Mouse (Mus musculus) limb, embryonic 11.5 days (tissue): ENCODE data around the gene Sim2. TPM values are rescaled to one million over a fixed set of nuclear protein-coding genes. Genes with fewer than 3 reads are reported as not detected.
A peak's percentile ranks its signal among the peaks of the same experiment; 100 is the strongest.

Experiments
- ATAC-seq: fragments of 200-750 bp; cut with Nextera tagmentation; 2 replicates; pipeline ENCODE4 v1.8.0; 2017; ENCODE audit warnings: low read depth; ENCODE audit not compliant: insufficient number of reproducible peaks, low FRiP score, low TSS enrichment
- DNase-seq: peaks from one replicate; pipeline ENCODE4 v3.0.0-alpha.2; 2015; ENCODE audit warnings: low spot score
- H3K27ac ChIP-seq: fragments of 300-500 bp; sonication (generic); replicated peaks from 2 replicates; pipeline ENCODE4 v1.5.1; 2014; ENCODE audit warnings: low read depth, mild to moderate bottlenecking, low read length
- H3K27me3 ChIP-seq: fragments of 300-500 bp; sonication (generic); 2 replicates; pipeline ENCODE4 v1.6.1; 2014; ENCODE audit warnings: mild to moderate bottlenecking, low read length, mixed read lengths; ENCODE audit not compliant: control insufficient read depth, insufficient read depth
- H3K36me3 ChIP-seq: fragments of 300-500 bp; sonication (generic); 2 replicates; pipeline ENCODE4 v1.6.1; 2014; ENCODE audit warnings: mild to moderate bottlenecking, low read length, moderate library complexity, mixed read lengths; ENCODE audit not compliant: control insufficient read depth, insufficient read depth
- H3K4me1 ChIP-seq: fragments of 300-500 bp; sonication (generic); 2 replicates; pipeline ENCODE4 v1.6.1; 2014; ENCODE audit warnings: low read length, mixed read lengths; ENCODE audit not compliant: control insufficient read depth, insufficient read depth
- H3K4me2 ChIP-seq: fragments of 300-500 bp; sonication (generic); 2 replicates; pipeline ENCODE4 v1.6.1; 2014; ENCODE audit warnings: low read depth, mild to moderate bottlenecking, moderate library complexity; ENCODE audit not compliant: severe bottlenecking
- H3K4me3 ChIP-seq: fragments of 300-500 bp; sonication (generic); 2 replicates; pipeline ENCODE4 v1.5.1; 2014; ENCODE audit warnings: low read depth, low read length
- H3K9ac ChIP-seq: fragments of 300-500 bp; sonication (generic); 2 replicates; pipeline ENCODE4 v1.6.1; 2014; ENCODE audit warnings: mild to moderate bottlenecking, low read length
- H3K9me3 ChIP-seq: fragments of 300-500 bp; sonication (generic); 2 replicates; pipeline ENCODE4 v1.6.1; 2016; ENCODE audit warnings: low read length; ENCODE audit not compliant: control insufficient read depth
- WGBS: fragments of 180-500 bp; shearing (Covaris S2); extraction: QIAGEN DNeasy Blood & Tissue Kit; methylation state at CpG from one replicate; pipeline ENCODE4 v1.1.7; 2014; 5-methylcytosine and 5-hydroxymethylcytosine counted together
- polyA plus RNA-seq: library from polyadenylated mRNA; unstranded; fragments of >200 nt; fragmentation: Nextera tagmentation; extraction: Ambion mirVana; gene quantifications from 2 replicates; pipeline ENCODE4 v1.2.1, GENCODE M21; 2014

Gene Sim2
- polyA plus RNA-seq, 1 experiment from 2014 or later: 2.6 TPM

- Histone ChIP-seq H3K27me3 (peaks cover 8% of the 10 kb centered on the region; the same call in 1 of the 2 replicates), H3K9ac (no peak overlapping the region), H3K9me3 (peaks cover 3% of the 10 kb centered on the region; the same call in 1 of the 2 replicates), H3K36me3 (no peaks in the 10 kb centered on the region), H3K27ac (no peak overlapping the region), H3K4me1 (0 out of 2 replicates have a peak, but pooled peaks cover 1% of the 10 kb centered on the region), H3K4me2 (no peak overlapping the region), H3K4me3 (no peak overlapping the region)
- no peak for ATAC-seq
- no peak for DNase-seq
- WGBS: 95% methylated on average over 5 of the region's 5 CpGs
Measured at GRCm38 (mm10) chr16:94069061-94069460, 15.7 kb upstream of the Sim2 start.

- Histone ChIP-seq H3K9me3 (peaks cover 3% of the 10 kb centered on the region; the same call in 1 of the 2 replicates), H3K9ac (no peak overlapping the region), H3K27me3 (peaks cover 14% of the 10 kb centered on the region), H3K27ac (no peak overlapping the region), H3K4me1 (no peaks in the 10 kb centered on the region), H3K4me2 (no peak overlapping the region), H3K36me3 (no peaks in the 10 kb centered on the region), H3K4me3 (no peak overlapping the region)
- WGBS: 86% methylated on average over 9 of the region's 9 CpGs
- no peak for ATAC-seq
- DNase-seq: no peak
Measured at GRCm38 (mm10) chr16:94070920-94071319, 13.8 kb upstream of the Sim2 start.

GRCm38 (mm10) chr16:94071468-94071867 lies 13.3 kb upstream of the Sim2 start:
- H3K27me3 ChIP-seq: peaks cover 19% of the 10 kb centered on the region
- H3K4me3 ChIP-seq: no peak overlapping the region
- no peaks in the 10 kb centered on the region for H3K36me3 ChIP-seq
- WGBS: 84% methylated on average over 8 of the region's 8 CpGs
- H3K9me3 ChIP-seq: peaks cover 3% of the 10 kb centered on the region; the same call in 1 of the 2 replicates
- ATAC-seq (no peak), DNase-seq (no peak)
- no peak overlapping the region for H3K9ac ChIP-seq
- no peak overlapping the region for H3K4me2 ChIP-seq
- no peak overlapping the region for H3K27ac ChIP-seq
- no peaks in the 10 kb centered on the region for H3K4me1 ChIP-seq

DNA sequence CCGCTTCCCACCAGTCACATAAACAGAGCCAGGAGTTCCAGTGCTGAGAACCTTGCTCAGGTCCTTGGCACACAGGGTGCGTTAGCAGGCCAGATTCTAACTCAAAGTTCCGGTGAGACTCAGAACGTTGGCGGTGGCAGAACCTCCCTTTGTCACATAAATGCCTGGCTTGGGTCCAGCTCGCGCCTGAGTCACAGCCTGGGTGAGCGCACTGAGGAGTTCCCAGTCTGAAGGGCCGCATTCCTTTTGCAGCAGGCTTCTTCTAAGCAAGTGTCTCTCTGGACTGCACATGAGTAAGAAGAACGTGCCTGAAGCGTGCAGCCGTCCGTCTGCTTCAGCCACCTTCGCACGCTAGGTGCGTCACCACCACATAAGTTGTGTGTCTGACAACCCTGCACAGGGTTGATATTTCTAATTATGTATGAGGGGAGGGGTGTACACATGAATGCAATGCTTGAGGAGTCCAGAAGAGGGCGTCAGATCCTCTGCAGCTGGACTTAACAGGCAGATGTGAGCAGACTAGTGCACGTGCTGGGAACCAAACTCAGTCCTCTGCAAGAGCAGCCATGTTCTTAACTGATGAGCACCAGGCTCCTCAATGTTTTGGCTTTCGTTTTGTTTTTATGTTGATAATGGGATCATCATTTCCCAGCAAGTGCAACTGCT lies 9.2 kb upstream of the Sim2 start:
- no peaks in the 10 kb centered on the region for H3K9me3 ChIP-seq
- no peak overlapping the region for H3K4me3 ChIP-seq
- H3K27me3 ChIP-seq: peaks cover 58% of the 10 kb centered on the region
- H3K9ac ChIP-seq: no peak overlapping the region
- no peak overlapping the region for H3K27ac ChIP-seq
- no peaks in the 10 kb centered on the region for H3K36me3 ChIP-seq
- H3K4me2 ChIP-seq: no peak overlapping the region
- peaks cover 3% of the 10 kb centered on the region; the same call in 1 of the 2 replicates for H3K4me1 ChIP-seq
- ATAC-seq (no peak), DNase-seq (no peak)
- WGBS: 40% methylated on average over 19 of the region's 19 CpGs

GRCm38 (mm10) chr16:94078318-94079074 lies 6.2 kb upstream of the Sim2 start:
- Histone ChIP-seq H3K27ac (no peak overlapping the region), H3K36me3 (no peaks in the 10 kb centered on the region), H3K4me2 (0 out of 2 replicates have a peak overlapping the region, but pooled peaks have one; percentile 8), H3K4me1 (peaks cover 3% of the 10 kb centered on the region; the same call in 1 of the 2 replicates), H3K9me3 (no peaks in the 10 kb centered on the region), H3K4me3 (no peak overlapping the region), H3K9ac (no peak overlapping the region), H3K27me3 (peaks cover 82% of the 10 kb centered on the region)
- WGBS: 1% methylated on average over 23 of the region's 23 CpGs
- ATAC-seq: no peak
- DNase-seq: peak; percentile 58

- peak overlapping the region; percentile 8; the same call in 1 of the 2 replicates for H3K4me2 ChIP-seq
- no peaks in the 10 kb centered on the region for H3K9me3 ChIP-seq
Measured at GRCm38 (mm10) chr16:94079075-94079855, 5.5 kb upstream of the Sim2 start.

GRCm38 (mm10) chr16:94079856-94080555 lies 4.7 kb upstream of the Sim2 start:
- H3K4me2 ChIP-seq: no peak overlapping the region
- WGBS: under 1% methylated on average over 13 of the region's 13 CpGs

More at GRCm38 (mm10) chr16:94079075-94079855, 5.5 kb upstream of the Sim2 start:
- H3K27me3 ChIP-seq: peaks cover 89% of the 10 kb centered on the region
- WGBS: under 1% methylated on average over 47 of the region's 47 CpGs
- DNase-seq (peak; percentile 66), ATAC-seq (no peak)
- peaks cover 3% of the 10 kb centered on the region; the same call in 1 of the 2 replicates for H3K4me1 ChIP-seq
- H3K27ac ChIP-seq: no peak overlapping the region
- no peak overlapping the region for H3K4me3 ChIP-seq
- no peak overlapping the region for H3K9ac ChIP-seq
- no peaks in the 10 kb centered on the region for H3K36me3 ChIP-seq

More at GRCm38 (mm10) chr16:94079856-94080555, 4.7 kb upstream of the Sim2 start:
- DNase-seq: peak; percentile 48
- no peak for ATAC-seq
- Histone ChIP-seq H3K27ac (no peak overlapping the region), H3K9ac (no peak overlapping the region), H3K27me3 (peaks cover 95% of the 10 kb centered on the region), H3K36me3 (no peaks in the 10 kb centered on the region), H3K4me1 (peaks cover 7% of the 10 kb centered on the region), H3K9me3 (no peaks in the 10 kb centered on the region), H3K4me3 (no peak overlapping the region)
